Mouse (Mus musculus) lung, postnatal 0 days (tissue): ENCODE measurements around the gene Gm49361.

Experiments
- CTCF ChIP-seq: IDR thresholded peaks from 2 replicates; pipeline ENCODE4 v1.5.1; 2016; ENCODE audit warnings: antibody characterized with exemption, mild to moderate bottlenecking
- EP300 ChIP-seq: IDR thresholded peaks from 2 replicates; pipeline ENCODE4 v1.6.1; 2016; ENCODE audit warnings: antibody characterized with exemption, mild to moderate bottlenecking, control low read depth

GRCm38 (mm10) chr14:57620598-57621236 lies 125.2 kb downstream of the Gm49361 start:
- TF ChIP-seq CTCF (no peak), EP300 (no peak)
